Mouse (Mus musculus) MEL (cell line): ENCODE data around the gene Mrpl35. TPM values are rescaled to one million over a fixed set of nuclear protein-coding genes. Genes with fewer than 3 reads are reported as not detected.

Source experiments
- DNase-seq: peaks from one replicate; pipeline ENCODE4 v3.0.0; 2011; ENCODE audit warnings: low read depth, low spot score
- H3K27ac ChIP-seq: 2 replicates; pipeline ENCODE4 v1.5.1; 2012; ENCODE audit warnings: low read depth, mild to moderate bottlenecking, control low read depth, low read length, moderate library complexity; ENCODE audit not compliant: control insufficient read depth
- H3K27me3 ChIP-seq, 2 experiments: fragments of 150-350 bp in 1 of 2; sonication (generic) in 1 of 2; 2 replicates each; pipeline ENCODE4 v1.6.1; 2012; ENCODE audit warnings: low read length in 2 of 2, mild to moderate bottlenecking in 2 of 2, improper control_type of control experiment in 1 of 2, moderate library complexity in 1 of 2; ENCODE audit not compliant: insufficient read depth in 2 of 2, control insufficient read depth in 1 of 2
- H3K36me3 ChIP-seq, 2 experiments: 2 replicates each; pipeline ENCODE4 v1.6.1; 2012 to 2014; ENCODE audit warnings: low read length in 2 of 2, improper control_type of control experiment in 1 of 2, inconsistent platforms in 1 of 2, mild to moderate bottlenecking in 1 of 2; ENCODE audit not compliant: insufficient read depth in 2 of 2, control insufficient read depth in 1 of 2
- H3K4me1 ChIP-seq, 2 experiments: fragments of 150-350 bp in 1 of 2; sonication (generic) in 1 of 2; 2 replicates each; pipeline ENCODE4 v1.6.1; 2012; ENCODE audit warnings: low read length in 2 of 2, improper control_type of control experiment in 1 of 2, mild to moderate bottlenecking in 1 of 2; ENCODE audit not compliant: insufficient read depth in 2 of 2, control insufficient read depth in 1 of 2
- H3K4me3 ChIP-seq, 2 experiments: fragments of 150-350 bp in 1 of 2; sonication (generic) in 1 of 2; 2 replicates each; pipeline ENCODE4 v1.5.1; 2012; ENCODE audit warnings: low read depth in 2 of 2, low read length in 2 of 2, mild to moderate bottlenecking in 2 of 2, moderate library complexity in 2 of 2, control low read depth in 1 of 2, improper control_type of control experiment in 1 of 2; ENCODE audit not compliant: control insufficient read depth in 1 of 2, insufficient read depth in 1 of 2
- H3K79me2 ChIP-seq: 2 replicates; pipeline ENCODE4 v1.6.1; 2012; ENCODE audit warnings: mild to moderate bottlenecking, low read length, moderate library complexity; ENCODE audit not compliant: control insufficient read depth, poor library complexity, insufficient read depth
- H3K9ac ChIP-seq: 2 replicates; pipeline ENCODE4 v1.6.1; 2012; ENCODE audit warnings: low read depth, mild to moderate bottlenecking, control low read depth, low read length, moderate library complexity; ENCODE audit not compliant: control insufficient read depth, poor library complexity, severe bottlenecking
- H3K9me3 ChIP-seq: fragments of 150-350 bp; sonication (generic); replicated peaks from 2 replicates; pipeline ENCODE4 v1.6.1; 2012; ENCODE audit warnings: mild to moderate bottlenecking, low read length, improper control_type of control experiment, moderate library complexity; ENCODE audit not compliant: insufficient read depth
- BHLHE40 ChIP-seq: IDR thresholded peaks from 2 replicates; pipeline ENCODE4 v1.6.1; 2012; ENCODE audit warnings: low read depth, mild to moderate bottlenecking, inconsistent platforms, low read length, improper control_type of control experiment, borderline replicate concordance
- ELF1 ChIP-seq: IDR thresholded peaks from 2 replicates; pipeline ENCODE4 v1.6.1; 2014; ENCODE audit warnings: low read depth, mild to moderate bottlenecking, inconsistent platforms, low read length, improper control_type of control experiment, moderate library complexity
- EP300 ChIP-seq, 2 experiments: IDR thresholded peaks; 2 replicates each; pipeline ENCODE4 v1.6.1; 2011; ENCODE audit warnings: improper control_type of control experiment in 2 of 2, low read length in 2 of 2, low read depth in 1 of 2, mild to moderate bottlenecking in 1 of 2
- ETS1 ChIP-seq: IDR thresholded peaks from 2 replicates; pipeline ENCODE4 v1.6.1; 2012; ENCODE audit warnings: low read depth, mild to moderate bottlenecking, inconsistent platforms, low read length, improper control_type of control experiment, moderate library complexity
- GABPA ChIP-seq: IDR thresholded peaks from 2 replicates; pipeline ENCODE4 v1.6.1; 2012; ENCODE audit warnings: low read depth, mild to moderate bottlenecking, inconsistent platforms, low read length, improper control_type of control experiment, moderate library complexity
- HCFC1 ChIP-seq: IDR thresholded peaks from 2 replicates; pipeline ENCODE4 v1.6.1; 2012; ENCODE audit warnings: low read depth, mild to moderate bottlenecking, inconsistent platforms, low read length, improper control_type of control experiment, moderate library complexity
- JUND ChIP-seq: IDR thresholded peaks from 2 replicates; pipeline ENCODE4 v1.6.1; 2011; ENCODE audit warnings: low read depth, mild to moderate bottlenecking, improper control_type of control experiment, low read length
- MAX ChIP-seq: IDR thresholded peaks from 2 replicates; pipeline ENCODE4 v1.6.1; 2011; ENCODE audit warnings: low read length, improper control_type of control experiment
- MAZ ChIP-seq: IDR thresholded peaks from 2 replicates; pipeline ENCODE4 v1.6.1; 2012; ENCODE audit warnings: low read depth, mild to moderate bottlenecking, inconsistent platforms, low read length, improper control_type of control experiment
- MEF2A ChIP-seq: IDR thresholded peaks from 2 replicates; pipeline ENCODE4 v1.6.1; 2014; ENCODE audit warnings: low read depth, mild to moderate bottlenecking, inconsistent platforms, low read length, improper control_type of control experiment; ENCODE audit not compliant: poor library complexity, insufficient replicate concordance, severe bottlenecking; ENCODE audit errors: extremely low read depth
- MXI1 ChIP-seq: IDR thresholded peaks from 2 replicates; pipeline ENCODE4 v1.6.1; 2011; ENCODE audit warnings: mild to moderate bottlenecking, low read depth, low read length, improper control_type of control experiment
- MYB ChIP-seq: IDR thresholded peaks from 2 replicates; pipeline ENCODE4 v1.6.1; 2011; ENCODE audit warnings: mild to moderate bottlenecking, low read depth, low read length, improper control_type of control experiment
- MYC ChIP-seq: IDR thresholded peaks from 2 replicates; pipeline ENCODE4 v1.6.1; 2011; ENCODE audit warnings: low read depth, mild to moderate bottlenecking, low read length, improper control_type of control experiment, moderate library complexity
- NELFE ChIP-seq: IDR thresholded peaks from 2 replicates; pipeline ENCODE4 v1.6.1; 2011; ENCODE audit warnings: low read depth, low read length, improper control_type of control experiment
- NRF1 ChIP-seq: IDR thresholded peaks from 2 replicates; pipeline ENCODE4 v1.6.1; 2014; ENCODE audit warnings: low read depth, mild to moderate bottlenecking, inconsistent platforms, low read length, improper control_type of control experiment, moderate library complexity; ENCODE audit not compliant: poor library complexity, insufficient read depth, severe bottlenecking
- POLR2A ChIP-seq, 2 experiments: IDR thresholded peaks; 2 replicates each; pipeline ENCODE4 v1.6.1; 2011 to 2012; ENCODE audit warnings: low read length in 2 of 2, mild to moderate bottlenecking in 2 of 2, control low read depth in 1 of 2, improper control_type of control experiment in 1 of 2, low read depth in 1 of 2, moderate library complexity in 1 of 2; ENCODE audit not compliant: control insufficient read depth in 1 of 2, insufficient read depth in 1 of 2, poor library complexity in 1 of 2
- POLR2AphosphoS2 ChIP-seq: IDR thresholded peaks from 2 replicates; pipeline ENCODE4 v1.6.1; 2011; ENCODE audit warnings: low read length, improper control_type of control experiment
- RAD21 ChIP-seq: IDR thresholded peaks from 2 replicates; pipeline ENCODE4 v1.6.1; 2011; ENCODE audit warnings: mild to moderate bottlenecking, low read depth, low read length, improper control_type of control experiment
- RCOR1 ChIP-seq: IDR thresholded peaks from 2 replicates; pipeline ENCODE4 v1.6.1; 2012; ENCODE audit warnings: low read depth, mild to moderate bottlenecking, inconsistent platforms, low read length, improper control_type of control experiment
- SIN3A ChIP-seq: IDR thresholded peaks from 2 replicates; pipeline ENCODE4 v1.6.1; 2012; ENCODE audit warnings: low read length, improper control_type of control experiment, inconsistent platforms
- TAL1 ChIP-seq: IDR thresholded peaks from 2 replicates; pipeline ENCODE4 v1.6.1; 2012; ENCODE audit warnings: mild to moderate bottlenecking, inconsistent platforms, low read length, moderate library complexity, mixed read lengths
- TBP ChIP-seq: IDR thresholded peaks from 2 replicates; pipeline ENCODE4 v1.8.0; 2011; ENCODE audit warnings: low read depth, low read length, improper control_type of control experiment
- TCF12 ChIP-seq: IDR thresholded peaks from 2 replicates; pipeline ENCODE4 v1.6.1; 2014; ENCODE audit warnings: low read depth, mild to moderate bottlenecking, inconsistent platforms, low read length, improper control_type of control experiment, moderate library complexity
- USF1 ChIP-seq: IDR thresholded peaks from 2 replicates; pipeline ENCODE4 v1.6.1; 2014; ENCODE audit warnings: low read depth, mild to moderate bottlenecking, inconsistent platforms, low read length, improper control_type of control experiment, moderate library complexity
- USF2 ChIP-seq, 2 experiments: IDR thresholded peaks; 2 replicates each; pipeline ENCODE4 v1.6.1; 2011 to 2012; ENCODE audit warnings: improper control_type of control experiment in 2 of 2, low read length in 2 of 2, borderline replicate concordance in 1 of 2, inconsistent platforms in 1 of 2, low read depth in 1 of 2, mild to moderate bottlenecking in 1 of 2; ENCODE audit not compliant: insufficient read depth in 1 of 2
- ZKSCAN1 ChIP-seq: IDR thresholded peaks from 2 replicates; pipeline ENCODE4 v1.6.1; 2012; ENCODE audit warnings: low read depth, mild to moderate bottlenecking, inconsistent platforms, low read length, improper control_type of control experiment, moderate library complexity
- ZNF384 ChIP-seq: IDR thresholded peaks from 2 replicates; pipeline ENCODE4 v1.6.1; 2012; ENCODE audit warnings: low read depth, mild to moderate bottlenecking, inconsistent platforms, low read length, improper control_type of control experiment
- polyA plus RNA-seq, 2 experiments: library from polyadenylated mRNA; stranded (reverse) in 1 of 2; unstranded in 1 of 2; fragments of >175 nt in 1 of 2; fragments of >200 nt in 1 of 2; gene quantifications; 2 replicates each; pipeline versions ENCODE4 v1.2.1 to v1.2.4; 2012; ENCODE audit warnings: low replicate concordance in 2 of 2, low read depth in 1 of 2; ENCODE audit not compliant: insufficient read length in 2 of 2, insufficient read depth in 1 of 2, missing spikeins in 1 of 2
- total RNA-seq: library from RNA; depleted of rRNA; stranded (reverse); fragments of 300-350 nt; gene quantifications from 2 replicates; pipeline ENCODE4 v1.2.3, GENCODE M21; 2012

The Mrpl35 gene
- total and polyA plus RNA-seq, 3 experiments: 26.0 to 34.8 TPM; not detected in 1

- TF ChIP-seq USF1 (no peak), MXI1 (no peak), ELF1 (no peak), ZNF384 (no peak), EP300 (IDR thresholded peaks at IDR 0.05; ENCODE audit: low read depth in 1 of 2, low read length in 2 of 2) (no peak), JUND (no peak), NELFE (no peak), MYB (no peak), BHLHE40 (no peak), POLR2A (IDR thresholded peaks at IDR 0.05; ENCODE audit: control insufficient read depth in 1 of 2, insufficient read depth in 1 of 2, low read depth in 1 of 2, low read length in 2 of 2, poor library complexity in 1 of 2) (no peak), TBP (no peak), TCF12 (no peak), RAD21 (no peak), TAL1 (no peak), USF2 (IDR thresholded peaks at IDR 0.05; ENCODE audit: borderline replicate concordance in 1 of 2, insufficient read depth in 1 of 2, low read depth in 1 of 2, low read length in 2 of 2) (no peak), NRF1 (no peak), SIN3A (no peak), RCOR1 (no peak), MYC (no peak)
- Histone ChIP-seq H3K79me2 (peaks cover 34% of the 10 kb centered on the region), H3K9ac (no peak overlapping the region), H3K36me3 (peaks cover 2 to 3% of the 10 kb centered on the region in 2 experiments; a peak in 3 of 4 replicates), H3K4me3 (no peak overlapping the region), H3K9me3 (no peaks in the 10 kb centered on the region), H3K27me3 (no peaks in the 10 kb centered on the region), H3K4me1 (peaks cover 2 to 7% of the 10 kb centered on the region in 2 experiments; a peak in 3 of 4 replicates), H3K27ac (no peak overlapping the region)
- DNase-seq: no peak
Measured at GRCm38 (mm10) chr6:71839815-71840214, 13.0 kb upstream of the Mrpl35 start.

- no peak overlapping the region for H3K27ac ChIP-seq
- peaks cover 48% of the 10 kb centered on the region for H3K79me2 ChIP-seq
- TF ChIP-seq HCFC1 (no peak), POLR2AphosphoS2 (no peak), RCOR1 (no peak), MXI1 (no peak), MEF2A (no peak), NELFE (no peak), ETS1 (no peak), ZKSCAN1 (no peak), MAZ (no peak), ZNF384 (no peak), MAX (no peak), TAL1 (no peak), GABPA (no peak), SIN3A (no peak), ELF1 (no peak)
- H3K9ac ChIP-seq: no peak overlapping the region
- H3K36me3 ChIP-seq: peaks cover 11 to 14% of the 10 kb centered on the region in 2 experiments; a peak in 3 of 4 replicates
- H3K9me3 ChIP-seq: no peaks in the 10 kb centered on the region
- no peak overlapping the region for H3K4me3 ChIP-seq
- DNase-seq: no peak
- peaks cover 7 to 10% of the 10 kb centered on the region in 2 experiments; a peak in 3 of 4 replicates for H3K4me1 ChIP-seq
- no peaks in the 10 kb centered on the region for H3K27me3 ChIP-seq
Measured at GRCm38 (mm10) chr6:71836811-71837210, 10.0 kb upstream of the Mrpl35 start.
